Comparison of ENCODE assay signal across 13 mouse cellular contexts in the genomic region with DNA sequence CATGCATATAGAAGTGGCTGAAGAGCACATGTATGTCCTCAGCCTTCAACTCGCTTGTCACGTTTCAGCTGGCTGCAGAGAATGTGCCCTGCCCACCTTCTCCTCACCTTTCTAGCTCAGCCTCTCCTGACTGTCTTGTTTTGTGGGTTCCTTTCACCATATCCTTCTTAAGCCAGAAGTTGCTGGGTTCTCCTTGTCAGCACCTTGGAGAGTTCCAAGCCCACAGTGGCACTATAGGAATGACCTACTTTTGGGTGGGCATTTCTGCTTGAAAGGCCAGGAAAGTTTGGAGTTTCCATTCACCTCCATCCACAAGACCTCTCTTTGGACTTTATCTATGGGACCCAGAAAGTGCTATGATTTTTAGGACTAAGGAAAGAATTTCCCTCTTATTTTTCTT.
DNase-seq lines count a peak whose midpoint lies in the region; ATAC-seq lines count a peak whose summit lies in the region.
"Had no signal": no experiment of that assay in that cellular context is flagged by ENCODE, and none has a peak within 500 bp of the region (broad histone marks: within the 10 kb centered on the region; RNA-seq: fewer than 3 reads in every experiment).

No protein-coding gene starts in this region.

- no peak overlapping the region for H3K4me3 ChIP-seq in intestine, embryonic 14.5 days (ENCODE audit: low read depth, low read length)
- no peak overlapping the region for H3K4me3 ChIP-seq in intestine, embryonic 16.5 days (ENCODE audit: low read length)
- H3K4me3 ChIP-seq in limb, embryonic 10.5 days: no peak overlapping the region
- H3K4me3 ChIP-seq: intestine, embryonic 15.5 days had no signal

- DNase-seq in intestine, embryonic 14.5 days (ENCODE audit: low spot score): peak; percentile 64
- peak; percentile 2 for DNase-seq in A20 (ENCODE audit: low read depth, low spot score)
- peak; percentile 2 for DNase-seq in c-Kit-positive CD71-negative TER-119-negative erythroid progenitor cells, embryonic 14.5 days (ENCODE audit: low read depth)
- DNase-seq in limb, embryonic 10.5 days (ENCODE audit: low spot score): peak; percentile 41
- no peak for DNase-seq in gastrocnemius, postnatal 10 days
- no peak for DNase-seq in spleen, postnatal 36 days (ENCODE audit: low spot score in 2 of 2)
- DNase-seq in gastrocnemius, postnatal 36 days: no peak
- DNase-seq: gastrocnemius, postnatal 25 days; layer of hippocampus, adult 9-11 months; left cerebral cortex, postnatal 4 days had no signal

- no peaks in the 10 kb centered on the region for H3K36me3 ChIP-seq in intestine, embryonic 14.5 days (ENCODE audit: control insufficient read depth, insufficient read depth, low read length)
- no peaks in the 10 kb centered on the region for H3K36me3 ChIP-seq in intestine, embryonic 16.5 days (ENCODE audit: control insufficient read depth, insufficient read depth, low read length)
- H3K36me3 ChIP-seq in limb, embryonic 10.5 days: no peaks in the 10 kb centered on the region
- H3K36me3 ChIP-seq: intestine, embryonic 15.5 days had no signal

- intact Hi-C loops in gastrocnemius, postnatal 36 days (cut with DNase I): no loop called here

- no peak for ATAC-seq in intestine, embryonic 14.5 days (replicated peaks; ENCODE audit: low FRiP score, low TSS enrichment, low read depth)
- ATAC-seq in intestine, embryonic 16.5 days: no peak
- ATAC-seq: intestine, embryonic 15.5 days had no signal

- 60% methylated on average over 2 of the region's 2 CpGs for WGBS in intestine, embryonic 14.5 days
- WGBS in intestine, embryonic 16.5 days: 48% methylated on average over 2 of the region's 2 CpGs
- WGBS in limb, embryonic 10.5 days: 55% methylated on average over 2 of the region's 2 CpGs

- H3K9me3 ChIP-seq in intestine, embryonic 14.5 days (ENCODE audit: control insufficient read depth, low read length): no peaks in the 10 kb centered on the region
- H3K9me3 ChIP-seq in intestine, embryonic 16.5 days (ENCODE audit: control insufficient read depth, low read length): no peaks in the 10 kb centered on the region
- H3K9me3 ChIP-seq in limb, embryonic 10.5 days (replicated peaks): no peaks in the 10 kb centered on the region
- H3K9me3 ChIP-seq: intestine, embryonic 15.5 days had no signal

- no peak overlapping the region for H3K4me2 ChIP-seq in intestine, embryonic 14.5 days (ENCODE audit: low read length)
- H3K4me2 ChIP-seq in intestine, embryonic 16.5 days (ENCODE audit: low read depth, low read length): no peak overlapping the region
- H3K4me2 ChIP-seq: intestine, embryonic 15.5 days had no signal

- no peak overlapping the region for H3K9ac ChIP-seq in intestine, embryonic 14.5 days (ENCODE audit: low read length)
- no peak overlapping the region for H3K9ac ChIP-seq in intestine, embryonic 16.5 days (ENCODE audit: low read depth, low read length)
- H3K9ac ChIP-seq: intestine, embryonic 15.5 days had no signal

- H3K27ac ChIP-seq in intestine, embryonic 14.5 days (ENCODE audit: low read depth): no peak overlapping the region
- H3K27ac ChIP-seq in intestine, embryonic 16.5 days (ENCODE audit: low read length): no peak overlapping the region
- H3K27ac ChIP-seq in limb, embryonic 10.5 days: no peak overlapping the region
- H3K27ac ChIP-seq: intestine, embryonic 15.5 days; stomach, postnatal 0 days had no signal

- no peaks in the 10 kb centered on the region for H3K27me3 ChIP-seq in intestine, embryonic 14.5 days (replicated peaks; ENCODE audit: control insufficient read depth, insufficient read depth, low read length)
- no peaks in the 10 kb centered on the region for H3K27me3 ChIP-seq in intestine, embryonic 16.5 days (replicated peaks; ENCODE audit: control insufficient read depth, insufficient read depth, low read length)
- no peaks in the 10 kb centered on the region for H3K27me3 ChIP-seq in limb, embryonic 10.5 days (ENCODE audit: low read depth, poor library complexity, severe bottlenecking)
- H3K27me3 ChIP-seq: intestine, embryonic 15.5 days had no signal

- no peaks in the 10 kb centered on the region for H3K4me1 ChIP-seq in intestine, embryonic 14.5 days (replicated peaks; ENCODE audit: control insufficient read depth, insufficient read depth, low read length)
- no peaks in the 10 kb centered on the region for H3K4me1 ChIP-seq in intestine, embryonic 16.5 days (ENCODE audit: control insufficient read depth, insufficient read depth, low read length)
- H3K4me1 ChIP-seq in limb, embryonic 10.5 days: no peaks in the 10 kb centered on the region
- H3K4me1 ChIP-seq: intestine, embryonic 15.5 days had no signal

Comparison
In these comparisons a context has a peak if more than half of its experiments do, and no peak if none do; other contexts are left out.
1. DNase-seq: peak in intestine, embryonic 14.5 days (single experiment), A20 (single experiment), c-Kit-positive CD71-negative TER-119-negative erythroid progenitor cells, embryonic 14.5 days (single experiment) and limb, embryonic 10.5 days (single experiment); none in gastrocnemius, postnatal 10 days (single experiment), spleen, postnatal 36 days (0 of 2) and gastrocnemius, postnatal 36 days (0 of 2).